Mouse (Mus musculus) macrophage (primary cell): ENCODE results near the gene Dcun1d3. TPM values are rescaled to one million over a fixed set of nuclear protein-coding genes. Genes with fewer than 3 reads are reported as not detected.

Experiments used
- polyA plus RNA-seq: library from polyadenylated mRNA; stranded (reverse); fragments of 250-400 nt; gene quantifications from 3 replicates; pipeline ENCODE4 v1.2.4, GENCODE M21; 2018; ENCODE audit warnings: inconsistent platforms

Gene Dcun1d3
- polyA plus RNA-seq, 1 experiment from 2014 or later, result 9.8 TPM

Other genes starting within 250 kb of the Dcun1d3 start
- not detected in 3 replicates for gene Acsm4, start 206.3 kb downstream of the Dcun1d3 start, polyA plus RNA-seq
- gene Thumpd1, start 175.5 kb downstream of the Dcun1d3 start, polyA plus RNA-seq, result 25.7 to 44.7 TPM (median 38.1 TPM) in 3 replicates
- not detected in 3 replicates for gene Acsm3, start 135.4 kb downstream of the Dcun1d3 start, polyA plus RNA-seq
- 4.2 to 6.7 TPM (median 6.3 TPM) in 3 replicates for gene Rexo5, start 102.3 kb downstream of the Dcun1d3 start, polyA plus RNA-seq
- 3.4 to 5.9 TPM (median 3.4 TPM) in 3 replicates for gene Eri2, start 102.2 kb downstream of the Dcun1d3 start, polyA plus RNA-seq
- 6.2 to 21.0 TPM (median 8.1 TPM) in 3 replicates for gene Lyrm1, start 437 bp downstream of the Dcun1d3 start, polyA plus RNA-seq
- not detected in 3 replicates for gene Dnah3, start 199.0 kb upstream of the Dcun1d3 start, polyA plus RNA-seq
- 11.1 to 21.2 TPM (median 19.5 TPM) in 3 replicates for gene Tmem159, start 206.1 kb upstream of the Dcun1d3 start, polyA plus RNA-seq
- not detected in 3 replicates for gene Zp2, start 249.0 kb upstream of the Dcun1d3 start, polyA plus RNA-seq